Mouse (Mus musculus): Measurements from ENCODE around the gene Col25a1.

DNA sequence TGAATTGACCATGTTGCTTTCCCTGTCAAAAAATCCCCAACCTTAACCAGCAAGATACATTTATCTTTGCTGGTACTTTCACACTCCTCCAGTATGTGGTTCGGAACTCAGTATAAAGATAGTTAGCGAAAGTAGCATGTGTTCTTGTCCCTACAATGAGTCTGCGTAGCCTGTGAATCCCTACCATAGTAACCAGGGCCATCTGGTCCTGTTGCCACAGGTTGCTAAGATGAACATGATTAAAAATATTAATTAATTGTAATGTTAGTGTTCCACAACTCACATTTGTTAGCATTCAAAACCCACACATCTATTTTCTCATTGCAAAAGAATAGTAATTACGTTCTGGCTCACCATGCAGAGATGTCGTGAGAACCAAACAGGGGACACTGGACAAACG, 434.3 kb downstream of the Col25a1 start:
- TF ChIP-seq CTCF (IDR thresholded peaks at IDR 0.05), result no peak
- no peak for TF ChIP-seq EP300 (IDR thresholded peaks at IDR 0.05)

All from lung, postnatal 0 days (tissue).